8 mouse cellular contexts compared by ENCODE assay signal in the genomic region with DNA sequence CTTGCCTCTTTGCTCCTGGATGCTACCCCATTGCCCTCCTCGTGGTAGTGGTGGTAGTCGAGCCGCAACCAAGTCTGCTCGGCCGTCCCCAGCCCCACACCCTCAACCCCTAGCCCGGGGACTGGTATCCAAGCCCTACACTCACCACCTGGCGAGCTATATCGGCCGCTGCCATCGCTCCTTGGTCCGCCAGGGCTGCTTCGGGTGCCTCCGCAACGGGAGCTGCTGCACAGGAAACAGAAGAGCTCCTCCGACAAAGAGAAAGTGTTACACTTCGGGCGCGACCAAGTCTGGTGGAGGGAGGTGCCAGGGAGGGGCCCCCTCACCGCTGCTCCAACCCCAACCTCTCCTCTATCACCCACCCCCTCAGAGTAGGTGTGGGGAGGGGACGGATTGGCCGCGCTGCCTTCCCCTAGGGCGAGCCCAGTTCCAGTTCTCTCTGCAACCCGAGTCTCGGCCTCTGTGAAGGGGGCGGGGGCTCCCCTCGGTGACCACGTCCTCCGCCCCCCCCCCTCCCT. TPM values are rescaled to one million over a fixed set of nuclear protein-coding genes. Genes with fewer than 3 reads are reported as not detected.
DNase-seq lines count a peak whose midpoint lies in the region; ATAC-seq lines count a peak whose summit lies in the region.

No protein-coding gene starts in this region.

- 14% methylated on average over 21 of the region's 29 CpGs for WGBS in forebrain, embryonic 16.5 days

- H3K9ac ChIP-seq in forebrain, embryonic 16.5 days (replicated peaks; ENCODE audit: low read depth, low read length) = peak overlapping the region; percentile 63

- H3K9me3 ChIP-seq in forebrain, embryonic 16.5 days (ENCODE audit: control insufficient read depth, low read length) = no peaks in the 10 kb centered on the region

- peak overlapping the region; percentile 68 for H3K4me2 ChIP-seq in forebrain, embryonic 16.5 days (ENCODE audit: low read length)

- ATAC-seq in cerebellum, adult (ENCODE audit: insufficient number of reproducible peaks, low FRiP score, low TSS enrichment) = peak; percentile 69
- peak; percentile 82 for ATAC-seq in forebrain, embryonic 16.5 days

- peak overlapping the region; percentile 59 for H3K4me3 ChIP-seq in forebrain, embryonic 16.5 days (replicated peaks; ENCODE audit: low read length)

- DNase-seq in MEL-GATA-1-ER (ENCODE audit: extremely low read depth, low read depth) = peak; percentile 71
- peak; percentile 75 for DNase-seq in heart, postnatal 4 days
- peak; percentile 45 for DNase-seq in layer of hippocampus, adult 9-11 months
- peak; percentile 51 for DNase-seq in lung, postnatal 14 days
- DNase-seq in ovary, postnatal 14 days (ENCODE audit: low spot score) = peak; percentile 18
- peak; percentile 86 for DNase-seq in thymus, postnatal 25 days

- H3K27ac ChIP-seq in forebrain, embryonic 16.5 days (ENCODE audit: low read length) = peak overlapping the region; percentile 73

- H3K36me3 ChIP-seq in forebrain, embryonic 16.5 days (ENCODE audit: control insufficient read depth, insufficient read depth) = no peaks in the 10 kb centered on the region

- H3K27me3 ChIP-seq in forebrain, embryonic 16.5 days (replicated peaks; ENCODE audit: control insufficient read depth, insufficient read depth, low read length) = no peaks in the 10 kb centered on the region

- H3K4me1 ChIP-seq in forebrain, embryonic 16.5 days (replicated peaks; ENCODE audit: control insufficient read depth, insufficient read depth, low read length) = peaks cover 9% of the 10 kb centered on the region

RNA-seq across cellular contexts. Expression of gene Sept6, which starts 2.3 kb away (rescaled TPM):
- 60.8 and 62.7 TPM in 2 replicates for polyA plus RNA-seq in forebrain, embryonic 16.5 days (2015; fragmentation: Nextera tagmentation; extraction: Ambion mirVana)
- 10 to 100 TPM; 44.5 to 47.9 TPM for total RNA-seq in heart, postnatal 4 days (2021)

RNA-seq across cellular contexts. Expression of gene Sowahd, which starts 59.4 kb away (rescaled TPM):
- not detected in 2 replicates for polyA plus RNA-seq in forebrain, embryonic 16.5 days (2015; fragmentation: Nextera tagmentation; extraction: Ambion mirVana)
- not detected for total RNA-seq in heart, postnatal 4 days (2021)

Comparison
In these comparisons a context has a peak if more than half of its experiments do, and no peak if none do; other contexts are left out.
1. Peak in every context shown above with its lines: DNase-seq, ATAC-seq, H3K4me3 ChIP-seq and H3K27ac ChIP-seq.
2. DNase-seq: peak in every context shown above with its lines; median percentile 86 in thymus, postnatal 25 days; 75 in heart, postnatal 4 days; 71 in MEL-GATA-1-ER; 51 in lung, postnatal 14 days; 45 in layer of hippocampus, adult 9-11 months; 18 in ovary, postnatal 14 days.